8 mouse cellular contexts compared by ENCODE assay signal in genomic region chr9:41157020-41157871, GRCm38 (mm10). TPM values are rescaled to one million over a fixed set of nuclear protein-coding genes. Genes with fewer than 3 reads are reported as not detected.
DNase-seq lines count a peak whose midpoint lies in the region; ATAC-seq and TF ChIP-seq lines count a peak whose summit lies in the region.

No protein-coding gene starts in this region.

- H3K27me3 ChIP-seq in forebrain, embryonic 11.5 days (ENCODE audit: control insufficient read depth, insufficient read depth, low read length), result peaks cover 13% of the 10 kb centered on the region
- no peaks in the 10 kb centered on the region for H3K27me3 ChIP-seq in heart, embryonic 16.5 days (ENCODE audit: control insufficient read depth, insufficient read depth, low read length)
- peaks cover 43% of the 10 kb centered on the region for H3K27me3 ChIP-seq in liver, embryonic 15.5 days
- H3K27me3 ChIP-seq in neural tube, embryonic 12.5 days (replicated peaks), result peaks cover 20% of the 10 kb centered on the region; the same call in 1 of the 2 replicates
- no peaks in the 10 kb centered on the region for H3K27me3 ChIP-seq in stomach, postnatal 0 days (ENCODE audit: control insufficient read depth, insufficient read depth, low read length)

- peak; percentile 28 to 40 for DNase-seq in CD8-positive naive resting alpha-beta T cell, adult 2 months (ENCODE audit: low read depth in 2 of 2, low spot score in 2 of 2)
- DNase-seq in forebrain, embryonic 11.5 days (ENCODE audit: low spot score), result peak; percentile 85
- peak; percentile 81 to 86 for DNase-seq in kidney, postnatal 25 days
- DNase-seq in stomach, postnatal 0 days (ENCODE audit: low spot score), result peak; percentile 71

- H3K9me3 ChIP-seq in forebrain, embryonic 11.5 days (ENCODE audit: control insufficient read depth, low read length), result no peaks in the 10 kb centered on the region
- H3K9me3 ChIP-seq in heart, embryonic 16.5 days (replicated peaks; ENCODE audit: control insufficient read depth, low read length), result no peaks in the 10 kb centered on the region
- H3K9me3 ChIP-seq in liver, embryonic 15.5 days (replicated peaks), result no peaks in the 10 kb centered on the region
- H3K9me3 ChIP-seq in neural tube, embryonic 12.5 days, result no peaks in the 10 kb centered on the region
- H3K9me3 ChIP-seq in stomach, postnatal 0 days (ENCODE audit: control insufficient read depth, low read length), result no peaks in the 10 kb centered on the region

- peak overlapping the region; percentile 88 for H3K4me2 ChIP-seq in forebrain, embryonic 11.5 days (ENCODE audit: low read depth, low read length, severe bottlenecking)
- H3K4me2 ChIP-seq in heart, embryonic 16.5 days (ENCODE audit: low read depth, low read length), result peak overlapping the region; percentile 92
- H3K4me2 ChIP-seq in liver, embryonic 15.5 days, result peak overlapping the region; percentile 90
- H3K4me2 ChIP-seq in neural tube, embryonic 12.5 days (replicated peaks), result peak overlapping the region; percentile 80
- peak overlapping the region; percentile 85 for H3K4me2 ChIP-seq in stomach, postnatal 0 days (replicated peaks; ENCODE audit: low read depth)

- no peak for TF ChIP-seq CTCF in stomach, postnatal 0 days (IDR thresholded peaks at IDR 0.05; ENCODE audit: low read depth)

- ATAC-seq in forebrain, embryonic 11.5 days (replicated peaks; ENCODE audit: low FRiP score), result peak; percentile 89
- ATAC-seq in heart, embryonic 16.5 days (replicated peaks; ENCODE audit: extremely low read depth, insufficient read depth, low FRiP score), result peak; percentile 86
- ATAC-seq in liver, embryonic 15.5 days (ENCODE audit: insufficient read depth), result peak; percentile 73
- ATAC-seq in neural tube, embryonic 12.5 days (ENCODE audit: low FRiP score, low read depth), result peak; percentile 87
- peak; percentile 85 for ATAC-seq in stomach, postnatal 0 days (ENCODE audit: low FRiP score, low TSS enrichment)

- peak overlapping the region; percentile 72 for H3K9ac ChIP-seq in forebrain, embryonic 11.5 days (ENCODE audit: low read length)
- H3K9ac ChIP-seq in heart, embryonic 16.5 days (ENCODE audit: low read length), result peak overlapping the region; percentile 88
- peak overlapping the region; percentile 64 for H3K9ac ChIP-seq in liver, embryonic 15.5 days
- peak overlapping the region; percentile 76 for H3K9ac ChIP-seq in neural tube, embryonic 12.5 days
- peak overlapping the region; percentile 66 for H3K9ac ChIP-seq in stomach, postnatal 0 days (ENCODE audit: low read length)

- no peak for TF ChIP-seq EP300 in stomach, postnatal 0 days (optimal IDR thresholded peaks at IDR 0.05)

- no peaks in the 10 kb centered on the region for H3K36me3 ChIP-seq in forebrain, embryonic 11.5 days (ENCODE audit: control insufficient read depth, insufficient read depth, low read length)
- no peaks in the 10 kb centered on the region for H3K36me3 ChIP-seq in heart, embryonic 16.5 days (ENCODE audit: control insufficient read depth, insufficient read depth)
- H3K36me3 ChIP-seq in liver, embryonic 15.5 days (replicated peaks), result no peaks in the 10 kb centered on the region
- no peaks in the 10 kb centered on the region for H3K36me3 ChIP-seq in neural tube, embryonic 12.5 days
- no peaks in the 10 kb centered on the region for H3K36me3 ChIP-seq in stomach, postnatal 0 days (ENCODE audit: control insufficient read depth, insufficient read depth, low read length)

- H3K4me1 ChIP-seq in brown adipose tissue, adult 24 weeks (ENCODE audit: control insufficient read depth, insufficient read depth, insufficient read length, low read length), result peaks cover 3% of the 10 kb centered on the region; the same call in 1 of the 2 replicates
- peaks cover 15% of the 10 kb centered on the region for H3K4me1 ChIP-seq in forebrain, embryonic 11.5 days (replicated peaks; ENCODE audit: control insufficient read depth, insufficient read depth, low read length)
- peaks cover 20% of the 10 kb centered on the region for H3K4me1 ChIP-seq in heart, embryonic 16.5 days (ENCODE audit: control insufficient read depth, insufficient read depth, low read length)
- peaks cover 39% of the 10 kb centered on the region for H3K4me1 ChIP-seq in liver, embryonic 15.5 days (replicated peaks)
- peaks cover 23% of the 10 kb centered on the region for H3K4me1 ChIP-seq in neural tube, embryonic 12.5 days
- H3K4me1 ChIP-seq in stomach, postnatal 0 days (replicated peaks; ENCODE audit: control insufficient read depth, insufficient read depth), result 0 out of 2 replicates have a peak, but pooled peaks cover 3% of the 10 kb centered on the region

- under 1% methylated on average over 76 of the region's 82 CpGs for WGBS in forebrain, embryonic 11.5 days
- WGBS in heart, embryonic 16.5 days, result under 1% methylated on average over 81 of the region's 82 CpGs
- WGBS in liver, embryonic 15.5 days (ENCODE audit: insufficient replicate concordance), result under 1% methylated on average over 80 of the region's 82 CpGs
- WGBS in neural tube, embryonic 12.5 days, result under 1% methylated on average over 82 of the region's 82 CpGs
- WGBS in stomach, postnatal 0 days, result under 1% methylated on average over 82 of the region's 82 CpGs

- peak overlapping the region; percentile 87 for H3K4me3 ChIP-seq in brown adipose tissue, adult 24 weeks (ENCODE audit: insufficient read depth, low read depth, low read length)
- peak overlapping the region; percentile 76 for H3K4me3 ChIP-seq in forebrain, embryonic 11.5 days (ENCODE audit: low read depth, low read length)
- H3K4me3 ChIP-seq in heart, embryonic 16.5 days (ENCODE audit: low read length), result peak overlapping the region; percentile 87
- peak overlapping the region; percentile 74 for H3K4me3 ChIP-seq in liver, embryonic 15.5 days (replicated peaks)
- H3K4me3 ChIP-seq in neural tube, embryonic 12.5 days, result peak overlapping the region; percentile 75
- peak overlapping the region; percentile 79 for H3K4me3 ChIP-seq in stomach, postnatal 0 days (ENCODE audit: low read depth, low read length)

- H3K27ac ChIP-seq in brown adipose tissue, adult 24 weeks (replicated peaks; ENCODE audit: low read depth, low read length), result no peak overlapping the region
- no peak overlapping the region for H3K27ac ChIP-seq in forebrain, embryonic 11.5 days (ENCODE audit: low read depth, low read length)
- peak overlapping the region; percentile 86 for H3K27ac ChIP-seq in heart, embryonic 16.5 days (ENCODE audit: low read length)
- peak overlapping the region; percentile 48; the same call in 1 of the 2 replicates for H3K27ac ChIP-seq in liver, embryonic 15.5 days (replicated peaks)
- peak overlapping the region; percentile 43 for H3K27ac ChIP-seq in neural tube, embryonic 12.5 days
- H3K27ac ChIP-seq in stomach, postnatal 0 days (replicated peaks), result 0 out of 2 replicates have a peak overlapping the region, but pooled peaks have one; percentile 35

RNA-seq across cellular contexts. Expression of gene Ubash3b, which starts 4.3 kb away (rescaled TPM):
- 0.87 and 1.0 TPM in 2 replicates for polyA plus RNA-seq in brown adipose tissue, adult 24 weeks (2012; ENCODE audit: insufficient read depth, insufficient read length, missing spikeins)
- polyA plus RNA-seq in forebrain, embryonic 11.5 days (2014; fragmentation: Nextera tagmentation; extraction: Ambion mirVana), result 7.4 and 8.3 TPM in 2 replicates
- polyA plus RNA-seq in heart, embryonic 16.5 days (2015; fragmentation: Nextera tagmentation; extraction: Ambion mirVana), result 5.7 and 6.1 TPM in 2 replicates
- polyA plus RNA-seq in liver, embryonic 15.5 days (2015; fragmentation: Nextera tagmentation; extraction: Ambion mirVana), result 5.2 and 5.7 TPM in 2 replicates
- polyA plus RNA-seq in neural tube, embryonic 12.5 days (2016; fragmentation: Nextera tagmentation; extraction: Ambion mirVana), result 17.4 and 24.1 TPM in 2 replicates
- 1.4 and 1.7 TPM in 2 replicates for polyA plus RNA-seq in stomach, postnatal 0 days (2015; fragmentation: Nextera tagmentation; extraction: Ambion mirVana)

Comparison
In these comparisons a context has a peak if more than half of its experiments do, and no peak if none do; other contexts are left out.
1. DNase-seq: peak in every context shown above with its lines; median percentile 85 in forebrain, embryonic 11.5 days; 84 in kidney, postnatal 25 days; 71 in stomach, postnatal 0 days; 34 in CD8-positive naive resting alpha-beta T cell, adult 2 months.
2. H3K27ac ChIP-seq: peak in heart, embryonic 16.5 days (single experiment), liver, embryonic 15.5 days (single experiment), neural tube, embryonic 12.5 days (single experiment) and stomach, postnatal 0 days (single experiment); none in brown adipose tissue, adult 24 weeks (single experiment) and forebrain, embryonic 11.5 days (single experiment).
3. Peak in every context shown above with its lines, with median percentiles within 50 percentile points of each other: H3K4me3 ChIP-seq, ATAC-seq, H3K4me2 ChIP-seq and H3K9ac ChIP-seq.